Mouse (Mus musculus) midbrain, embryonic 15.5 days (tissue): ENCODE measurements at regions not wholly inside any gene's neighbourhood (a gene's known extent, or its start where the extent isn't known, plus 50 kb on each side); places are given as distances from the start of the nearest gene placed in this dataset.
A peak's percentile ranks its signal among the peaks of the same experiment; 100 is the strongest.

Experiments
- ATAC-seq: fragments of 200-750 bp; cut with Nextera tagmentation; replicated peaks from 2 replicates; pipeline ENCODE4 v1.8.0; 2017; ENCODE audit warnings: moderate TSS enrichment
- H3K27ac ChIP-seq: fragments of 300-500 bp; sonication (generic); 2 replicates; pipeline ENCODE4 v1.5.1; 2015; ENCODE audit warnings: mild to moderate bottlenecking, inconsistent platforms
- H3K27me3 ChIP-seq: fragments of 300-500 bp; sonication (generic); replicated peaks from 2 replicates; pipeline ENCODE4 v1.6.1; 2015; ENCODE audit warnings: inconsistent platforms
- H3K36me3 ChIP-seq: fragments of 300-500 bp; sonication (generic); replicated peaks from 2 replicates; pipeline ENCODE4 v1.6.1; 2015; ENCODE audit warnings: inconsistent platforms
- H3K4me1 ChIP-seq: fragments of 300-500 bp; sonication (generic); 2 replicates; pipeline ENCODE4 v1.6.1; 2015; ENCODE audit warnings: inconsistent platforms
- H3K4me2 ChIP-seq: fragments of 300-500 bp; sonication (generic); 2 replicates; pipeline ENCODE4 v1.6.1; 2015; ENCODE audit warnings: inconsistent platforms, mild to moderate bottlenecking, moderate library complexity
- H3K4me3 ChIP-seq: fragments of 300-500 bp; sonication (generic); 2 replicates; pipeline ENCODE4 v1.5.1; 2015; ENCODE audit warnings: mild to moderate bottlenecking, inconsistent platforms
- H3K9ac ChIP-seq: fragments of 300-500 bp; sonication (generic); 2 replicates; pipeline ENCODE4 v1.6.1; 2015; ENCODE audit warnings: mild to moderate bottlenecking, inconsistent platforms
- H3K9me3 ChIP-seq: fragments of 300-500 bp; sonication (generic); 2 replicates; pipeline ENCODE4 v1.6.1; 2016; ENCODE audit warnings: inconsistent platforms
- WGBS: fragments of 180-500 bp; shearing (Covaris S2); methylation state at CpG from one replicate; pipeline ENCODE4 v1.1.7; 2015; ENCODE audit warnings: mixed read lengths; 5-methylcytosine and 5-hydroxymethylcytosine counted together

DNA sequence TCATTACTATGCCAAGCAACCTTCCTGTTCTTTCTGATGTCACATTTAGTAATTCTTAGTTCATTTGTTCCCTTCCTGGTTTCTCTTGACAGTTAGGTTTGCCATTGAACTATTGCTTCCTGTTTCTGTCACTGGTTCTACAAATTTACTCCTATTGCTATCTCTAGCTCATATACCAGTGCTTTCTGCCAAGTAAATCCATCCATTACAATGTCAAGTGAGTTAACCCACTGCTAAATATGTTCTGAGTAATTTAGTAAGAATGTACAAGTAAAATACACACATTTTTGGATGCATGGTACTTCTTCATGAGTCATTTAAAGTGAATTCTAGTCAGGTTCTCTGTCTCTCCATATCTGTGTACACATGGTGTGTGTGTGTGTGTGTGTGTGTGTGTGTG, 489.5 kb downstream of the Nr2f2 start:
- Histone ChIP-seq H3K4me1 (no peaks in the 10 kb centered on the region), H3K9ac (no peak overlapping the region), H3K36me3 (no peaks in the 10 kb centered on the region), H3K4me2 (no peak overlapping the region), H3K9me3 (peaks cover 4% of the 10 kb centered on the region; the same call in 1 of the 2 replicates), H3K4me3 (no peak overlapping the region), H3K27me3 (no peaks in the 10 kb centered on the region), H3K27ac (no peak overlapping the region)
- no peak for ATAC-seq

DNA sequence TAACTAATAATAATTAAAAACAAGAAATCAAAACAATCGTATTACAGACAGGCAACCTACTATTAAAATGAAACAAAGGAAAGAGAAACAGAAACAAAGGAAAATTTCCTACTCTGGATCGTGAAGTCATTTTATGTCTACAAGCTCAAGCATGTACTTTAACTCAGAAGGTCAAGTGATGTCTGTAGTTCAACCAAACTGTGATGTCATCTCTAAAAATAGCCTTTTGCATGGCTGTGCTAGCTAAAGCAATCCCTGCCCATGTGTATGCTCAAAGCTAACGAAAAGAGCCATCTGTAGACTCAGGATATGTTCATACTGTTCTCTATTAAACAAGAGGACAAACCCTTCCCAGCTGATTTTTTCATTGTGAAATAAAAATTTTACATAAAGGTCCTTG, 500.7 kb downstream of the Nr2f2 start:
- H3K4me1 ChIP-seq: no peaks in the 10 kb centered on the region
- H3K9me3 ChIP-seq: no peaks in the 10 kb centered on the region
- no peak for ATAC-seq
- H3K27ac ChIP-seq: no peak overlapping the region
- H3K27me3 ChIP-seq: no peaks in the 10 kb centered on the region
- no peaks in the 10 kb centered on the region for H3K36me3 ChIP-seq
- no peak overlapping the region for H3K9ac ChIP-seq
- H3K4me2 ChIP-seq: no peak overlapping the region
- 92% methylated on average over 3 of the region's 3 CpGs for WGBS
- no peak overlapping the region for H3K4me3 ChIP-seq

DNA sequence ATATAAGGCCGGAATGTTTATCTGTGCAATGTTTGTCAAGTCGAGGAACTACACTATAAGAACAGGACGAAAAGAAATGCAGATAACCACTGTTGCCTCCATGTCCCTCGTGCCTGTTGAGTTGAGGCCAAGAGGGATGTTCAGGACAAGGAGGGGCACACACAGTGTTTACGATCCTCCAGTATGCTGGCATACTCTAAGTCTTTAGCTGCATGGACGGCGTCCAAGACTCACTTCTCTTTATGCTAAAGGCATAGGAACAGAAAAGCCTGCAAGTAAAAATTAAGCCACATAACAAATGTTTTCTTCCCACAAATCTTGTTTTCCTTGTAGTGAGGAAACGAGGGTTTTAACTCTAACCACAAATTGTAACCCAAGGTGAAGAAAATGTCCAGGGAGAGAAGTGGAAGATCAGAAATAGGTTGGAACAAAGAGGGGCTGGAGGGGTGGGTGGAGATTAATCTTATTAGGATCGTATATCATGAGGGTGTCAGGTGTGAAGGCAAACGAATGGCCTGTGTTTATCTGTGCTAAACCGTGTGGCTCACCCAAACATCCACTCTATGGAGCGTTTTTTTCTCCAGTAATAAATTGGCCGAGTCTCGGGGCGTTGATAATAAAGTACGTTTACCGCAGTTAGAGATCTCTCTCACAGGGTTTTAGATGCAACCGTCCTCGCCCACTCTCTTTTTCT, 521.8 kb downstream of the Nr2f2 start:
- Histone ChIP-seq H3K4me3 (no peak overlapping the region), H3K9ac (no peak overlapping the region), H3K4me2 (no peak overlapping the region), H3K4me1 (no peaks in the 10 kb centered on the region), H3K27ac (no peak overlapping the region), H3K27me3 (no peaks in the 10 kb centered on the region), H3K9me3 (no peaks in the 10 kb centered on the region), H3K36me3 (no peaks in the 10 kb centered on the region)
- ATAC-seq: no peak
- 82% methylated on average over 19 of the region's 19 CpGs for WGBS

DNA sequence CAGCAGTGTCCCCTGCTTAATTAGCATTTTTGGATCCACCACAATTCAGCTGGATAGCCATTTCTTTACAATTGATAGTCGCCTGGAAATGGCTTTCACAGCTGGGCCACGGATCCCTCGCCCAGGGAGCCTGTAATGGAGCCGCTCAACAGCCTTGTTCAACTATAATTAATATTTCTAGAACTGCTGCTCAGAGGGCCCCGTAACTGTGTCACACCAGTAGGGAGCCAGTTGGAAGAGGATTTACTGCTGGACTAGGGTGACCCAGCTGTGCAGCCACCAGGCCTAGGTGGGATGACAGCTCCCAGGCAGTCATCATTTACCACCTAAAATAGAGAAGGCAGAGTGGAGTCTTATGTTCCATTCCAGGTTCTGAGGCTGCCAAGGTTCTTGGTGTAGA, 529.2 kb downstream of the Nr2f2 start:
- H3K9me3 ChIP-seq: no peaks in the 10 kb centered on the region
- ATAC-seq: no peak
- no peaks in the 10 kb centered on the region for H3K4me1 ChIP-seq
- H3K9ac ChIP-seq: no peak overlapping the region
- H3K27ac ChIP-seq: no peak overlapping the region
- H3K36me3 ChIP-seq: no peaks in the 10 kb centered on the region
- H3K27me3 ChIP-seq: no peaks in the 10 kb centered on the region
- 76% methylated on average over 5 of the region's 5 CpGs for WGBS
- no peak overlapping the region for H3K4me2 ChIP-seq
- H3K4me3 ChIP-seq: no peak overlapping the region

DNA sequence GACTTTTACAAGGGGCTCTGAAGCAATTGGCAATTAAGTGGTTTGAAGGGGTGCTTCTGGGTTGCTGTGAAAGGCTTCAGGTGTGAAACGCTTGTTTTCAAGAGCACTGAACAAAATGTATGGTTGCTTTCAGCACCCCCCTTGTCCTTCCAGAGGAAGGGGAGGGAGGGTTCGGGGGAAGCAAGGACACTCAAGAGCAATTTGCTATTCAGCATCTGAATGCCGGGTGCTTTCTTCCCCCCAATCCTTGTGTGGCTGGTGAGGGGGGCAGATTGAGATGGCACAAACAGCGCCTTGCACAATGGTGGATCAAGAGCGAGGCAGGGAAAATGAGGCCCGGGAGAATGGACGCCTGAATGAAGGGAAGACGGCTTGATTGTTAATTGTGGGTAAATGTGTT, 539.3 kb downstream of the Nr2f2 start:
- no peaks in the 10 kb centered on the region for H3K36me3 ChIP-seq
- H3K27me3 ChIP-seq: no peaks in the 10 kb centered on the region
- no peak overlapping the region for H3K9ac ChIP-seq
- H3K27ac ChIP-seq: no peak overlapping the region
- ATAC-seq: no peak
- H3K4me1 ChIP-seq: no peaks in the 10 kb centered on the region
- no peak overlapping the region for H3K4me3 ChIP-seq
- 40% methylated on average over 8 of the region's 8 CpGs for WGBS
- H3K4me2 ChIP-seq: no peak overlapping the region
- no peaks in the 10 kb centered on the region for H3K9me3 ChIP-seq

DNA sequence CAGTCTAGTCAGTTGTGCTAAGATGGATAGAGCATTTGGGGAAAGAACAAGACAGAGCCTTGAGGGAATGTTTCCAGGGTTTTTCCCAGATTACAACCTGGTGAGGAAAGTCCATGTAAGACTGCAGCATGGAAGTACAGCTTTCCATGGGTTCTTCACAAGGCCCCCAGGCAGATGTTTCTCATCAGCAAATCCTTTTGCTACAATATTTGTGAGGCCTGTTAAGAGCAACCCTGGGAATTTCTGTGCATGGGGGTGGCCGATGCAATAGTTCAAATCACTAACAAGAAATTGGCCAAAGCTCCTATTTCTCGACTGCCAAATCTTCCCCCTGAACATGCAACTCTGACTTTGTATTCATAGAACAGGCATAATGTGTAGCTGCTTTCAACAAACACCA, 546.0 kb downstream of the Nr2f2 start:
- WGBS: 91% methylated on average over 2 of the region's 2 CpGs
- no peak overlapping the region for H3K4me2 ChIP-seq
- H3K4me3 ChIP-seq: no peak overlapping the region
- H3K9ac ChIP-seq: no peak overlapping the region
- no peaks in the 10 kb centered on the region for H3K27me3 ChIP-seq
- no peak overlapping the region for H3K27ac ChIP-seq
- H3K9me3 ChIP-seq: no peaks in the 10 kb centered on the region
- no peaks in the 10 kb centered on the region for H3K36me3 ChIP-seq
- H3K4me1 ChIP-seq: no peaks in the 10 kb centered on the region
- ATAC-seq: no peak

DNA sequence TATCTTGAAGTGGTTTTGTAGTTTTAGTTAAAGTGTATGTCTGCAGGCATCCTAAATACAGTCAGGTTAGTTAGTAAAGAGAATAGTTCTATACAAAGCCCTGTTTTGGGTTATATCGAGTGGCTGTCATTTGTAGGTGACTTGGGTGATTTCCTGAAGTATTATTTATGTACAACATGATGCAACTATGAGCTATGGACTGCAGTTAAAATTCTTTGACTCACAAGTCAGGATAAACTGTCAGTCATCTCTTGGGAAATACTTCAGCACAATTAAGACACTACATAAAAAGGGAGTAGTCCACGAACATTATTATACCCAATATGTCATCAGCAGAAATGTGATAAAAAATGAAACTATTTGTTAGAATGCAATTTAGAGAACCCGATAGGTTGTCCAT, 554.2 kb downstream of the Nr2f2 start:
- no peak for ATAC-seq
- no peaks in the 10 kb centered on the region for H3K36me3 ChIP-seq
- no peaks in the 10 kb centered on the region for H3K27me3 ChIP-seq
- H3K27ac ChIP-seq: no peak overlapping the region
- no peak overlapping the region for H3K4me3 ChIP-seq
- H3K9me3 ChIP-seq: no peaks in the 10 kb centered on the region
- 82% methylated on average over 3 of the region's 3 CpGs for WGBS
- no peak overlapping the region for H3K4me2 ChIP-seq
- H3K9ac ChIP-seq: no peak overlapping the region
- no peaks in the 10 kb centered on the region for H3K4me1 ChIP-seq

DNA sequence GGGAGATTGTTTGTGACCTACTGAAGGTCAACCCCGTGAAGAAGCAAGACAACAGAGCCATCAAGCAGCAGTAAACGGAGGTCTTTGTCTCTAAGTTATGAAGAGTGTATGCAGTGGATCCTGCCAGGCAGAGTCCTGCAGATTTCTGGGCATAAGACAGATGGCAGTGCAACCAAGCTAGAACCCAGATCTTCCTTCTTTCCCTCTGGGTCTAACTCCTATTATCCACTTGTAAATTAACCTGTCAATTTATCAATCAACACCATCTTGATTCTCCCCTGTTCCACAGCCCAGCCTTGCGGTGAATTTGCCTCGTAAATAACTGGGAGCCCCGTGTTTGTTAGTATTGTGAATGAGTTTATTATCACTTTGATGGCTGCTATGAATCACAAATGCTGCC, 555.7 kb downstream of the Nr2f2 start:
- Histone ChIP-seq H3K4me3 (no peak overlapping the region), H3K9ac (no peak overlapping the region), H3K4me2 (peak overlapping the region; percentile 9; the same call in 1 of the 2 replicates), H3K4me1 (no peaks in the 10 kb centered on the region), H3K36me3 (no peaks in the 10 kb centered on the region), H3K9me3 (no peaks in the 10 kb centered on the region), H3K27me3 (0 out of 2 replicates have a peak, but pooled peaks cover 2% of the 10 kb centered on the region), H3K27ac (no peak overlapping the region)
- peak; percentile 75 for ATAC-seq
- 26% methylated on average over 5 of the region's 5 CpGs for WGBS

DNA sequence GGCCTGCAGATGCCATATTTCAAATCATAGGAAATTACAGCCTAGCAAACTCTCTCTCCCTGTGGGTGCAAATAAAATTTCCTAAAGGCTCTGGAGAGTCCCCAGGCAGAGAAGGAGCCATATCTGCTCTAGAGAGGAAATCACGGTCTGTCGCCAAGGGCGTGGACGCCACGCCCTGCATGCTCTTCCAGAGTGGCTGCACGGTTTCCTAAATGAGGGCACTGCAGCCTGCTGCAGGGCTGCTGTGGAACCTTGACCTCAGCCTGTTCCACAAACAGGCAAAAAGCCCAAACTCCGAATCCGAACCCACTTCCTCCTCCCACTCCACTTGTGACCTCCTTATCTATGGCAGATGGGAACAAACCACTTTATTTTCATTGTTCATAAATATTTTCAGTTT, 559.3 kb downstream of the Nr2f2 start:
- Histone ChIP-seq H3K27ac (no peak overlapping the region), H3K9me3 (no peaks in the 10 kb centered on the region), H3K4me3 (no peak overlapping the region), H3K4me2 (no peak overlapping the region), H3K36me3 (no peaks in the 10 kb centered on the region), H3K27me3 (0 out of 2 replicates have a peak, but pooled peaks cover 2% of the 10 kb centered on the region), H3K4me1 (no peaks in the 10 kb centered on the region), H3K9ac (no peak overlapping the region)
- 59% methylated on average over 8 of the region's 8 CpGs for WGBS
- ATAC-seq: no peak

DNA sequence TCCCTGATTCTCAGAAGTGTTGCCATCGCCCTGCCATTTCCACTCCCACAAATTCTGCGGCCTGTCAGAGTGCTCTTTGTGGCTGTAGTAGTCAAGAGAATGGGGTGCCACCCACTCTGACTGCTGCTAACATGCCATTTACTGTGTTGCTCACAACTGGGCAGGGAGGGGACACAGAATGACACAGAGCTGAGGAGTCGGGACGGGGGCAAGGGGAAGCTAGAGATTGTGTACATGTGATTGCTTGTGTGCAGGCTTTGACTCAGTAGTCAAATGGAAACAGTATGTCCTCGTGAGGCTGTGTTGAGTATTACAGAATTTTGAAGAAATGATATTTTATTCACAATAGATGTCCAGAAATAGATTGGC, 595.6 kb downstream of the Nr2f2 start:
- 55% methylated on average over 5 of the region's 5 CpGs for WGBS
- no peaks in the 10 kb centered on the region for H3K36me3 ChIP-seq
- H3K9me3 ChIP-seq: no peaks in the 10 kb centered on the region
- H3K4me1 ChIP-seq: peaks cover 9% of the 10 kb centered on the region; the same call in 1 of the 2 replicates
- H3K4me3 ChIP-seq: no peak overlapping the region
- H3K9ac ChIP-seq: no peak overlapping the region
- H3K4me2 ChIP-seq: peak overlapping the region; percentile 47
- no peak overlapping the region for H3K27ac ChIP-seq
- peaks cover 18% of the 10 kb centered on the region for H3K27me3 ChIP-seq
- ATAC-seq: peak; percentile 65; the same call in 1 of the 2 replicates

DNA sequence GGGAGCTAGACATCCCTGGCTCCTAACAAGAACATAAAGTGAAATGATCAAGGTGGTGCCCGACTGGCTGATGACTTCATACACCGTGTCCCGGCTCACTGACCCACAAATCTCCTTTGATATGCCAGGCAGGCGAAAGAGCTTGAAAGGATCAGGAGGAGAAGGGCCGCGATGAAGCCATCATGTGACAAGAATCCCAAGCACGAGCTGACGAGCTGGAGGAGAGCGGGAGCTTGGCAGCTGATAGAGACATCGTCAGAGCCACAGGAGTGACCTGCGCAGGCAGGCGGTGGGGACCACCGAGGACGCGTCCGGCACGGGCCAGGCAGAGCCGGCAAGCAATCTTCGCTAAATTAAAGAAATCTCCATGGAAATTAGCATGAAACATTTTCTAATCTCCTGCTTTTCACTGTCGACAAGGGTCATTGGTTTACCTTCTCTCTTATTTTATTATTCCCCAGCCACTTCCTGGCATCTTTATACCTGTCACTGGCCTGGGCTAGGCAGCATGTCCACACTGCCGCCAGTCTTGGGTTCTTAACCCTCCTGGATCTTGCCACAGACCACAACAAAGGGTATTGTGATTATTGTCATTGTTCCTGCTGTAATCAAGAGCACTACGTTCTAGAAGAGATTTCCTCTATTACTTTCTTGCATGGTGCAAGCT, 596.1 kb downstream of the Nr2f2 start:
- peaks cover 9% of the 10 kb centered on the region; the same call in 1 of the 2 replicates for H3K4me1 ChIP-seq
- peak overlapping the region; percentile 11; the same call in 1 of the 2 replicates for H3K4me3 ChIP-seq
- ATAC-seq: peak; percentile 91
- no peaks in the 10 kb centered on the region for H3K36me3 ChIP-seq
- H3K4me2 ChIP-seq: peak overlapping the region; percentile 47
- H3K27me3 ChIP-seq: peaks cover 22% of the 10 kb centered on the region
- no peaks in the 10 kb centered on the region for H3K9me3 ChIP-seq
- no peak overlapping the region for H3K9ac ChIP-seq
- WGBS: 20% methylated on average over 22 of the region's 22 CpGs
- no peak overlapping the region for H3K27ac ChIP-seq

DNA sequence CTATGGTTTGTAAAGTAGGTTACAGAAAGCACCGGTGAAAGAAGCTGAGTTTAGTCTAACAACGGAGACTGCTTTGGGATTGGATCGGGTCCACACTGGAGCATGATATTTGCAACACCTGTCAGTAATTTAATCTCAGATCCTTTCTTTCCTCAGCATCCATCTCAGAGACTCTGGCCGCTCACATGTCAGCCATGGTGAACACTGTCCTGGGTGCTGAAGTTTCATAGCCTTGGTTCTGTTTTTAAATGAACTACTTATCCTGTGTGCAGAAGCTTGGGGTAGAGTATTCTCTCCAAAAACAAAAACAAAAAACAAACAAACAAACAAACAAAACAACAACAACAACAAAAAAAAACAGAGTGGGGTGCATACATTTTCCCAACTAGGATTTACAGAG, 600.1 kb downstream of the Nr2f2 start:
- Histone ChIP-seq H3K4me2 (no peak overlapping the region), H3K36me3 (no peaks in the 10 kb centered on the region), H3K4me3 (no peak overlapping the region), H3K9ac (no peak overlapping the region), H3K4me1 (peaks cover 9% of the 10 kb centered on the region; the same call in 1 of the 2 replicates), H3K27ac (no peak overlapping the region), H3K27me3 (peaks cover 15% of the 10 kb centered on the region; the same call in 1 of the 2 replicates), H3K9me3 (no peaks in the 10 kb centered on the region)
- WGBS: 71% methylated on average over 4 of the region's 4 CpGs
- no peak for ATAC-seq

DNA sequence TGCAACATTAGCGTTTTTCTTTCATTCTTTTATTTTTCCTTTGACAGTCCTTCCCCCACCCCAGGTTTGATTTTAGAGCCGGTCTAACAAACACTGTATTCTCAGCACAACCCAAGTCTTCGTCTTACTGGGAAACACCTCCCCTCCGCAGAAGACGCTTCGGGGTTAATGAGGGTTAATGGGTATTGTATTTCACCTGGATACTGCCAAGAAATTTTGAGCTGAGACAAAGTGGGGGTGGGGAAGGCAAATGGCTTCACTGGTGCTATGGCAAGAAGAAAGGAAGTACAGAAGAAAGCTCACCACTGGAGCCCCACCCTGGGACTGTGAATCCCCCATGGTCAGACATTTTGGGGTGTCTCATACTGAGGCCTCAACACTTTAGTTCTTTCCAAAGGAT, 626.0 kb downstream of the Nr2f2 start:
- Histone ChIP-seq H3K4me3 (no peak overlapping the region), H3K36me3 (no peaks in the 10 kb centered on the region), H3K27me3 (no peaks in the 10 kb centered on the region), H3K9ac (no peak overlapping the region), H3K4me2 (no peak overlapping the region), H3K4me1 (no peaks in the 10 kb centered on the region), H3K27ac (no peak overlapping the region), H3K9me3 (no peaks in the 10 kb centered on the region)
- no peak for ATAC-seq
- 74% methylated on average over 6 of the region's 6 CpGs for WGBS
